Mouse (Mus musculus) cerebellum, adult 18-20 months (tissue): ENCODE measurements at regions not wholly inside any gene's neighbourhood (a gene's known extent, or its start where the extent isn't known, plus 50 kb on each side); places are given as distances from the start of the nearest gene placed in this dataset.

Experiments
- DNase-seq, 2 experiments: peaks; one replicate each; pipeline ENCODE4 v3.0.0; 2021

GRCm38 (mm10) chr1:89392711-89393110 is 61.9 kb upstream of the Agap1 start:
- no peak for DNase-seq

- DNase-seq, result no peak
Observed at GRCm38 (mm10) chr1:89394471-89394870, 60.1 kb upstream of the Agap1 start.

- no peak for DNase-seq
Observed at GRCm38 (mm10) chr1:89400734-89401202, 53.8 kb upstream of the Agap1 start.

- DNase-seq, result no peak
Observed at GRCm38 (mm10) chr1:89402513-89403210, 51.9 kb upstream of the Agap1 start.

GRCm38 (mm10) chr1:89403551-89404050 is 51.0 kb upstream of the Agap1 start:
- no peak for DNase-seq
